Mouse (Mus musculus) spleen, adult 2 months (tissue): Measurements from ENCODE around the gene Rab4a.

Experiments
- CTCF ChIP-seq: fragments of 200-500 bp; IDR thresholded peaks from 2 replicates; pipeline ENCODE4 v1.5.1; 2011; ENCODE audit warnings: mild to moderate bottlenecking, inconsistent platforms; ENCODE audit not compliant: insufficient read depth, insufficient read length, insufficient replicate concordance; ENCODE audit errors: extremely low read depth
- POLR2A ChIP-seq: fragments of 200-500 bp; IDR thresholded peaks from 2 replicates; pipeline ENCODE4 v1.6.1; 2011; ENCODE audit warnings: low read depth, low read length, inconsistent platforms

- TF ChIP-seq CTCF (no peak), POLR2A (no peak)
Measured at GRCm38 (mm10) chr8:123866971-123867370, 61.2 kb downstream of the Rab4a start.
